Mouse (Mus musculus): ENCODE measurements around the gene Pex14. TPM values are rescaled to one million over a fixed set of nuclear protein-coding genes. Genes with fewer than 3 reads are reported as not detected.

Pex14 gene
- polyA plus RNA-seq, 1 experiment from 2014 or later, result 55.6 TPM

GRCm38 (mm10) chr4:148935211-148935610 is 164.5 kb downstream of the Pex14 start:
- peaks cover 11% of the 10 kb centered on the region; the same call in 1 of the 2 replicates for H3K4me1 ChIP-seq (replicated peaks; ENCODE audit: insufficient read depth, low read length)
- WGBS, result 47% methylated on average over 13 of the region's 13 CpGs
- peaks cover 23% of the 10 kb centered on the region for H3K36me3 ChIP-seq (ENCODE audit: insufficient read depth, low read length)
- no peaks in the 10 kb centered on the region for H3K9me3 ChIP-seq (replicated peaks; ENCODE audit: low read length)
- no peaks in the 10 kb centered on the region for H3K27me3 ChIP-seq (ENCODE audit: insufficient read depth, low read length)
- TF ChIP-seq CTCF (IDR thresholded peaks at IDR 0.05; ENCODE audit: low read depth), result no peak
- H3K27ac ChIP-seq, result no peak overlapping the region
- no peak overlapping the region for H3K4me2 ChIP-seq (ENCODE audit: low read length)
- DNase-seq (ENCODE audit: low spot score), result no peak
- ATAC-seq (replicated peaks; ENCODE audit: low FRiP score, low read depth), result no peak
- H3K4me3 ChIP-seq (replicated peaks; ENCODE audit: low read depth, low read length), result no peak overlapping the region
- no peak overlapping the region for H3K9ac ChIP-seq (ENCODE audit: low read depth, low read length)

DNA sequence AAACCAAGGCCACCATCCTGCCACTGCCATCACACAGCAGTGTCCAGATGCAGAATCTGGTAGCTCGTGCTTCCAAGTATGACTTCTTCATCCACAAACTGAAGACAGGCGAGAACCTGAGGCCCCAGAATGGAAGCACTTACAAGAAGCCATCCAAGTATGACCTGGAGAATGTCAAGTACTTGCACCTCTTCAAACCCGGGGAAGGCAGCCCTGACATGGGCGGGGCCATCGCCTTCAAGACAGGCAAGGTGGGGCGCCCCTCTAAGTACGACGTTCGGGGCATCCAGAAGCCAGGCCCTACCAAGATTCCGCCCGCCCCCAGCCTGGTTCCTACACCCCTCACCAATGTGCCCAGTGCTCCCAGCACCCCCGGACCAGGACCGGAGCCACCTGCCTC is 166.6 kb downstream of the Pex14 start:
- DNase-seq (ENCODE audit: low spot score), result no peak
- Histone ChIP-seq H3K4me3 (replicated peaks; ENCODE audit: low read depth, low read length) (no peak overlapping the region), H3K4me2 (ENCODE audit: low read length) (no peak overlapping the region), H3K27ac (no peak overlapping the region), H3K4me1 (replicated peaks; ENCODE audit: insufficient read depth, low read length) (peaks cover 15% of the 10 kb centered on the region; the same call in 1 of the 2 replicates), H3K36me3 (ENCODE audit: insufficient read depth, low read length) (peaks cover 16% of the 10 kb centered on the region), H3K9me3 (replicated peaks; ENCODE audit: low read length) (no peaks in the 10 kb centered on the region), H3K27me3 (ENCODE audit: insufficient read depth, low read length) (no peaks in the 10 kb centered on the region), H3K9ac (ENCODE audit: low read depth, low read length) (no peak overlapping the region)
- TF ChIP-seq CTCF (IDR thresholded peaks at IDR 0.05; ENCODE audit: low read depth), result no peak
- 87% methylated on average over 13 of the region's 13 CpGs for WGBS
- no peak for ATAC-seq (replicated peaks; ENCODE audit: low FRiP score, low read depth)

- H3K9ac ChIP-seq (ENCODE audit: low read depth, low read length), result 0 out of 2 replicates have a peak overlapping the region, but pooled peaks have one; percentile 4
- WGBS, result 70% methylated on average over 9 of the region's 9 CpGs
- DNase-seq (ENCODE audit: low spot score) (no peak), ATAC-seq (replicated peaks; ENCODE audit: low FRiP score, low read depth) (no peak)
- H3K27me3 ChIP-seq (ENCODE audit: insufficient read depth, low read length), result no peaks in the 10 kb centered on the region
- H3K4me1 ChIP-seq (replicated peaks; ENCODE audit: insufficient read depth, low read length), result peaks cover 33% of the 10 kb centered on the region
- H3K27ac ChIP-seq, result no peak overlapping the region
- no peak overlapping the region for H3K4me3 ChIP-seq (replicated peaks; ENCODE audit: low read depth, low read length)
- H3K9me3 ChIP-seq (replicated peaks; ENCODE audit: low read length), result no peaks in the 10 kb centered on the region
- no peak for TF ChIP-seq CTCF (IDR thresholded peaks at IDR 0.05; ENCODE audit: low read depth)
- peaks cover 9% of the 10 kb centered on the region; the same call in 1 of the 2 replicates for H3K36me3 ChIP-seq (ENCODE audit: insufficient read depth, low read length)
- H3K4me2 ChIP-seq (ENCODE audit: low read length), result no peak overlapping the region
These were observed 168.9 kb downstream of the Pex14 start for GRCm38 (mm10) chr4:148930721-148931229.

DNA sequence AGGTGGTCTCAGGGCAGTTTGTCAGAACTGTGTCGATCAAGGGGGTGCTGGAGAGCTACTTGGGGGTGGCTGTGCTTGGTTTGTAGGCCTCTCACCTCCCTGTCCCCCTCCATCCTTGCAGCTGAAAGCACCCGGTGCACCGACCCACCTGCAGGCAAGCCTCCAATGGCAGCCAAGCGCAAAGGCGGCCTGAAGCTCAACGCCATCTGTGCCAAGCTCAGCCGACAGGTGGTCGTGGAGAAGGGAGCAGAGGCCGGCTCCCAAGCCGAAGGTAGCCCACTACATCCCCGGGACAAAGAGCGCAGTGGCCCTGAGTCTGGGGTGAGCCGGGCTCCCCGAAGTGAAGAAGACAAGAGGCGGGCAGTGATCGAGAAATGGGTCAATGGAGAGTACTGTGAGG is 170.8 kb downstream of the Pex14 start:
- H3K4me3 ChIP-seq (replicated peaks; ENCODE audit: low read depth, low read length), result no peak overlapping the region
- WGBS, result 81% methylated on average over 16 of the region's 16 CpGs
- no peaks in the 10 kb centered on the region for H3K9me3 ChIP-seq (replicated peaks; ENCODE audit: low read length)
- DNase-seq (ENCODE audit: low spot score) (no peak), ATAC-seq (replicated peaks; ENCODE audit: low FRiP score, low read depth) (no peak)
- H3K4me1 ChIP-seq (replicated peaks; ENCODE audit: insufficient read depth, low read length), result peaks cover 37% of the 10 kb centered on the region
- H3K36me3 ChIP-seq (ENCODE audit: insufficient read depth, low read length), result 0 out of 2 replicates have a peak, but pooled peaks cover 4% of the 10 kb centered on the region
- H3K4me2 ChIP-seq (ENCODE audit: low read length), result no peak overlapping the region
- no peak overlapping the region for H3K9ac ChIP-seq (ENCODE audit: low read depth, low read length)
- no peak for TF ChIP-seq CTCF (IDR thresholded peaks at IDR 0.05; ENCODE audit: low read depth)
- H3K27me3 ChIP-seq (ENCODE audit: insufficient read depth, low read length), result no peaks in the 10 kb centered on the region
- no peak overlapping the region for H3K27ac ChIP-seq

DNA sequence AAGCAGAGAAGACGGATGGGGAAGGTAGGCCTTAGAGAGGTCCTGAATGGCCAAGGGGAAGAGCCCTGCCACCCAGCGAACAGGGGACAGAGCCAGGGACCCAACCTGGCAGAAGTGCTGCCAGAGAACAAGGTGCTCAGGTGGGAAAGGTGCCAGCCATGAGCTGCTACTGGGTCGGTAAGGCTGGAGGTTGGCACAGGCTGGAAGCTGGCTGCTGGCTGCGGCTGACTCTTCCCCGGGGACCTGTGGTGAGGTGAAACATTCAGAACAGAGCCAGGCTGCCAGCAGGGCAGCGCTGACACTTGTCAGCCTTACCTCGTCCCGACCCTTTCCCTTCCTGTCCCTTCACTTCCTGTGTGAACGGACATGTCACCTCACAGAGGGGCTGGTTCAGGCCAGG is 171.4 kb downstream of the Pex14 start:
- Histone ChIP-seq H3K27me3 (ENCODE audit: insufficient read depth, low read length) (no peaks in the 10 kb centered on the region), H3K36me3 (ENCODE audit: insufficient read depth, low read length) (0 out of 2 replicates have a peak, but pooled peaks cover 4% of the 10 kb centered on the region), H3K4me1 (replicated peaks; ENCODE audit: insufficient read depth, low read length) (peaks cover 43% of the 10 kb centered on the region), H3K27ac (0 out of 2 replicates have a peak overlapping the region, but pooled peaks have one; percentile 2), H3K4me3 (replicated peaks; ENCODE audit: low read depth, low read length) (no peak overlapping the region), H3K9ac (ENCODE audit: low read depth, low read length) (no peak overlapping the region), H3K9me3 (replicated peaks; ENCODE audit: low read length) (no peaks in the 10 kb centered on the region), H3K4me2 (ENCODE audit: low read length) (no peak overlapping the region)
- no peak for TF ChIP-seq CTCF (IDR thresholded peaks at IDR 0.05; ENCODE audit: low read depth)
- WGBS, result 65% methylated on average over 9 of the region's 9 CpGs
- DNase-seq (ENCODE audit: low spot score) (no peak), ATAC-seq (replicated peaks; ENCODE audit: low FRiP score, low read depth) (no peak)

DNA sequence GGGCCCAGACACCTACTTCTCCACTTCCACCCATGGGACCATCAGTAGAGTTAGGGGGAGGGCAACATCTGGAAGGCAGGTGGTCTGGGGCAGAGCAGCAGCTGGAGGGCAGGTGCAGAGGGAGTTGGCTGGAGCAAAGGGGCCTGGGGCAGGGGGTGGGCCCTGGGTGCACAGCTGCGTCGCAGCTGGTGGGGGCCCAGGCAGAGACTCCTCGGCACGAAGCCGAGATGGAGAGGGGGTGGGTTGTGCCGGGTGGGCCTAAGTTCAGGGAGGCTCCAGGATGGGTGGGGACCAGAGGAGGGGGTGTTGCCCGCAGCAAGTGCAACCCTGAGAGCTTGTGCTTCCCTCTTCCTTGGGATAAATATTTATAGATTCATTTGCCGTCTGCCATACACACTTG is 173.2 kb downstream of the Pex14 start:
- DNase-seq (ENCODE audit: low spot score), result no peak
- 17% methylated on average over 8 of the region's 8 CpGs for WGBS
- Histone ChIP-seq H3K4me3 (replicated peaks; ENCODE audit: low read depth, low read length) (no peak overlapping the region), H3K27me3 (ENCODE audit: insufficient read depth, low read length) (0 out of 2 replicates have a peak, but pooled peaks cover 2% of the 10 kb centered on the region), H3K4me1 (replicated peaks; ENCODE audit: insufficient read depth, low read length) (peaks cover 56% of the 10 kb centered on the region), H3K27ac (peak overlapping the region; percentile 63), H3K4me2 (ENCODE audit: low read length) (0 out of 2 replicates have a peak overlapping the region, but pooled peaks have one; percentile 12), H3K9me3 (replicated peaks; ENCODE audit: low read length) (no peaks in the 10 kb centered on the region), H3K36me3 (ENCODE audit: insufficient read depth, low read length) (no peaks in the 10 kb centered on the region), H3K9ac (ENCODE audit: low read depth, low read length) (no peak overlapping the region)
- no peak for ATAC-seq (replicated peaks; ENCODE audit: low FRiP score, low read depth)
- no peak for TF ChIP-seq CTCF (IDR thresholded peaks at IDR 0.05; ENCODE audit: low read depth)
